In genomic region chr4:117550140-117550851, GRCm38 (mm10) we compare ENCODE assay signal across 8 mouse cellular contexts. TPM values are rescaled to one million over a fixed set of nuclear protein-coding genes. Genes with fewer than 3 reads are reported as not detected.
DNase-seq lines count a peak whose midpoint lies in the region; ATAC-seq and TF ChIP-seq lines count a peak whose summit lies in the region.

Gene Eri3 (plus strand): TSS chr4:117550365.

- peak; percentile 62 for TF ChIP-seq POLR2A in heart, adult 2 months (IDR thresholded peaks at IDR 0.05; ENCODE audit: insufficient read depth, low read depth, low read length)

- intact Hi-C loops in heart, adult 2 months (cut with DNase I), result no loop called here

- peaks cover 3% of the 10 kb centered on the region; the same call in 1 of the 2 replicates for H3K36me3 ChIP-seq in embryonic facial prominence, embryonic 14.5 days (ENCODE audit: control insufficient read depth, insufficient read depth, low read length)
- H3K36me3 ChIP-seq in heart, adult 2 months (ENCODE audit: control insufficient read depth, insufficient read depth, low read length), result no peaks in the 10 kb centered on the region
- H3K36me3 ChIP-seq in limb, embryonic 13.5 days, result peaks cover 13% of the 10 kb centered on the region
- no peaks in the 10 kb centered on the region for H3K36me3 ChIP-seq in midbrain, embryonic 16.5 days (ENCODE audit: control insufficient read depth, insufficient read depth, low read length)

- H3K79me2 ChIP-seq in heart, adult 2 months (replicated peaks; ENCODE audit: control insufficient read depth, insufficient read depth, low read length), result peaks cover 6% of the 10 kb centered on the region

- TF ChIP-seq EP300 in heart, adult 2 months (IDR thresholded peaks at IDR 0.05; ENCODE audit: insufficient read depth, low read depth, low read length), result 0 out of 2 replicates have a peak, but pooled peaks have one; percentile 19

- H3K4me2 ChIP-seq in embryonic facial prominence, embryonic 14.5 days (ENCODE audit: low read depth, low read length), result peak within 1 kb of the TSS; percentile 80
- peak within 1 kb of the TSS; percentile 71 for H3K4me2 ChIP-seq in limb, embryonic 13.5 days (replicated peaks)
- peak within 1 kb of the TSS; percentile 88 for H3K4me2 ChIP-seq in midbrain, embryonic 16.5 days (ENCODE audit: low read length)

- H3K9ac ChIP-seq in embryonic facial prominence, embryonic 14.5 days (ENCODE audit: low read depth, low read length), result peak within 1 kb of the TSS; percentile 84
- peak within 1 kb of the TSS; percentile 92 for H3K9ac ChIP-seq in heart, adult 2 months (ENCODE audit: low read depth, low read length)
- H3K9ac ChIP-seq in limb, embryonic 13.5 days, result peak within 1 kb of the TSS; percentile 85
- H3K9ac ChIP-seq in midbrain, embryonic 16.5 days (ENCODE audit: low read depth, low read length), result peak within 1 kb of the TSS; percentile 85

- WGBS in embryonic facial prominence, embryonic 14.5 days, result under 1% methylated on average over 35 of the region's 53 CpGs
- WGBS in heart, adult 2 months, result under 1% methylated on average over 51 of the region's 53 CpGs
- WGBS in limb, embryonic 13.5 days, result under 1% methylated on average over 51 of the region's 53 CpGs
- under 1% methylated on average over 48 of the region's 53 CpGs for WGBS in midbrain, embryonic 16.5 days

- peak within 1 kb of the TSS; percentile 92 for H3K4me3 ChIP-seq in embryonic facial prominence, embryonic 14.5 days (ENCODE audit: low read depth, low read length)
- H3K4me3 ChIP-seq in heart, adult 2 months, result peak within 1 kb of the TSS; percentile 96
- H3K4me3 ChIP-seq in limb, embryonic 13.5 days, result peak within 1 kb of the TSS; percentile 91
- peak within 1 kb of the TSS; percentile 94 for H3K4me3 ChIP-seq in midbrain, embryonic 16.5 days (ENCODE audit: low read depth, low read length)

- peaks cover 16% of the 10 kb centered on the region for H3K4me1 ChIP-seq in embryonic facial prominence, embryonic 14.5 days (ENCODE audit: control insufficient read depth, insufficient read depth, low read length)
- peaks cover 3% of the 10 kb centered on the region for H3K4me1 ChIP-seq in heart, adult 2 months (ENCODE audit: control insufficient read depth, insufficient read depth, low read length)
- H3K4me1 ChIP-seq in limb, embryonic 13.5 days, result peaks cover 23% of the 10 kb centered on the region
- peaks cover 18% of the 10 kb centered on the region for H3K4me1 ChIP-seq in midbrain, embryonic 16.5 days (ENCODE audit: control insufficient read depth, insufficient read depth, low read length)

- H3K27ac ChIP-seq in embryonic facial prominence, embryonic 14.5 days (replicated peaks; ENCODE audit: low read depth, low read length), result peak within 1 kb of the TSS; percentile 84
- peak within 1 kb of the TSS; percentile 79 for H3K27ac ChIP-seq in heart, adult 2 months
- H3K27ac ChIP-seq in limb, embryonic 13.5 days, result peak within 1 kb of the TSS; percentile 87
- peak within 1 kb of the TSS; percentile 90 for H3K27ac ChIP-seq in midbrain, embryonic 16.5 days (ENCODE audit: low read length)

- H3K9me3 ChIP-seq in embryonic facial prominence, embryonic 14.5 days (ENCODE audit: control insufficient read depth, low read length), result no peaks in the 10 kb centered on the region
- H3K9me3 ChIP-seq in limb, embryonic 13.5 days, result no peaks in the 10 kb centered on the region
- no peaks in the 10 kb centered on the region for H3K9me3 ChIP-seq in midbrain, embryonic 16.5 days (replicated peaks; ENCODE audit: control insufficient read depth, low read length, poor library complexity, severe bottlenecking)

- peak; percentile 99 for ATAC-seq in embryonic facial prominence, embryonic 14.5 days (ENCODE audit: low read depth)
- ATAC-seq in limb, embryonic 13.5 days (ENCODE audit: low FRiP score, low read depth), result peak; percentile 99
- ATAC-seq in midbrain, embryonic 16.5 days, result peak; percentile 99

- no peak for TF ChIP-seq CTCF in heart, adult 2 months (IDR thresholded peaks at IDR 0.05)

- DNase-seq in 3T3-L1 (ENCODE audit: low read depth, low spot score), result peak; percentile 99
- DNase-seq in adrenal gland, postnatal 4 days (ENCODE audit: low spot score in 2 of 2), result peak; percentile 93 to 95
- DNase-seq in embryonic facial prominence, embryonic 14.5 days (ENCODE audit: low spot score), result peak; percentile 100
- DNase-seq in heart, adult 2 months, result peak; percentile 98 to 99
- DNase-seq in kidney, adult 8-10 months, result peak; percentile 98
- peak; percentile 92 to 96 for DNase-seq in spleen, postnatal 10 days (ENCODE audit: low spot score in 2 of 2)

- no peaks in the 10 kb centered on the region for H3K27me3 ChIP-seq in embryonic facial prominence, embryonic 14.5 days (replicated peaks; ENCODE audit: control insufficient read depth, insufficient read depth, low read length)
- no peaks in the 10 kb centered on the region for H3K27me3 ChIP-seq in heart, adult 2 months (ENCODE audit: control insufficient read depth, insufficient read depth, low read length)
- no peaks in the 10 kb centered on the region for H3K27me3 ChIP-seq in limb, embryonic 13.5 days
- no peaks in the 10 kb centered on the region for H3K27me3 ChIP-seq in midbrain, embryonic 16.5 days (ENCODE audit: control insufficient read depth, insufficient read depth, low read depth, low read length)

RNA-seq across cellular contexts. Expression of gene Eri3, which starts in this region (rescaled TPM):
- total RNA-seq in adrenal gland, postnatal 4 days (2021), result 100 to 1,000 TPM in 1 of 2 experiments, 10 to 100 TPM in 1; 96.5 to 103 TPM
- polyA plus RNA-seq in embryonic facial prominence, embryonic 14.5 days (2014; fragmentation: Nextera tagmentation; extraction: Ambion mirVana), result 154 and 174 TPM in 2 replicates
- total RNA-seq in heart, adult 2 months (2021), result 10 to 100 TPM; 82.0 to 82.2 TPM
- 78.0 and 90.4 TPM in 2 replicates for polyA plus RNA-seq in heart, adult 2 months (2012; rRNA removed)
- 178 and 181 TPM in 2 replicates for polyA plus RNA-seq in limb, embryonic 13.5 days (2015; fragmentation: Nextera tagmentation; extraction: Ambion mirVana)
- 256 and 282 TPM in 2 replicates for polyA plus RNA-seq in midbrain, embryonic 16.5 days (2015; fragmentation: Nextera tagmentation; extraction: Ambion mirVana)

Comparison
In these comparisons a context has a peak if more than half of its experiments do, and no peak if none do; other contexts are left out.
1. Peak in every context shown above with its lines: DNase-seq, ATAC-seq, H3K4me3 ChIP-seq and H3K27ac ChIP-seq.